Mouse (Mus musculus) ES-E14 (cell line): ENCODE measurements around the gene Hist1h3b.

Source experiments
- CHD2 ChIP-seq: IDR thresholded peaks from 2 replicates; pipeline ENCODE4 v1.6.1; 2014; ENCODE audit warnings: mild to moderate bottlenecking, low read depth, low read length, inconsistent platforms
- HCFC1 ChIP-seq: IDR thresholded peaks from 2 replicates; pipeline ENCODE4 v1.6.1; 2012; ENCODE audit warnings: low read length, inconsistent platforms, borderline replicate concordance; ENCODE audit not compliant: insufficient read depth
- ZC3H11A ChIP-seq: IDR thresholded peaks from 2 replicates; pipeline ENCODE4 v1.6.1; 2012; ENCODE audit warnings: low read depth, mild to moderate bottlenecking, inconsistent platforms, low read length, borderline replicate concordance
- ZNF384 ChIP-seq: IDR thresholded peaks from 2 replicates; pipeline ENCODE4 v1.6.1; 2012; ENCODE audit warnings: low read depth, low read length, inconsistent platforms

GRCm38 (mm10) chr13:23763586-23764323, 11.7 kb downstream of the Hist1h3b start, which contains the start of gene Hist1h1a:
- peak; percentile 68; the same call in 1 of the 2 replicates for TF ChIP-seq HCFC1
- TF ChIP-seq CHD2, result no peak; the same call in 1 of the 2 replicates
- TF ChIP-seq ZC3H11A, result no peak
- no peak for TF ChIP-seq ZNF384
